Mouse (Mus musculus) liver, adult (tissue): ENCODE data around the gene Pcdh7.

Experiments used
- GATA4 ChIP-seq: IDR thresholded peaks from 2 replicates; pipeline ENCODE4 v1.6.1; 2014; ENCODE audit warnings: mild to moderate bottlenecking, low read length; ENCODE audit not compliant: insufficient replicate concordance

The Pcdh7 gene

GRCm38 (mm10) chr5:57899018-57899614, 181.3 kb downstream of the Pcdh7 start:
- TF ChIP-seq GATA4: no peak

GRCm38 (mm10) chr5:57907218-57907617, 189.5 kb downstream of the Pcdh7 start:
- TF ChIP-seq GATA4: no peak

- TF ChIP-seq GATA4: no peak
These were observed 203.4 kb downstream of the Pcdh7 start for GRCm38 (mm10) chr5:57921140-57921539.

- TF ChIP-seq GATA4: no peak
These were observed 213.6 kb downstream of the Pcdh7 start for GRCm38 (mm10) chr5:57931331-57931730.

GRCm38 (mm10) chr5:57931738-57932137, 214.0 kb downstream of the Pcdh7 start:
- TF ChIP-seq GATA4: no peak

DNA sequence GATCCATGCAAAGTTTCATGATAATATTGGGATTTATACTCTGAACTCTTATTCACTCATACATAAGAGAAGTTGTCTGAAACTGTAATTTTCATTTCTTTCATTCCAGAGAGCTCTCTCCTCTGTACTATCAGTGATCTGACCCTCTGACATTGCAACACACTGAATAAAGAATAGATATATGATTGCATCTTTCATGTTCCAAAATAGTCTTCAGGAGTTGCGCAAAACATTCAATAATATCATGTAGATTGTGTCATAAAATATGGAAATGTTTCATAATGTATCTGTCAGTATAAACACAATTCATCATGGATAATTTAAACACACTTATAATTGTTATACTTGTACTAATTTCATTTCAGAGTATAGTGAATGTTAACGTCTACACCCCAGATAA, 216.9 kb downstream of the Pcdh7 start:
- no peak for TF ChIP-seq GATA4

GRCm38 (mm10) chr5:57940457-57940856, 222.7 kb downstream of the Pcdh7 start:
- no peak for TF ChIP-seq GATA4

DNA sequence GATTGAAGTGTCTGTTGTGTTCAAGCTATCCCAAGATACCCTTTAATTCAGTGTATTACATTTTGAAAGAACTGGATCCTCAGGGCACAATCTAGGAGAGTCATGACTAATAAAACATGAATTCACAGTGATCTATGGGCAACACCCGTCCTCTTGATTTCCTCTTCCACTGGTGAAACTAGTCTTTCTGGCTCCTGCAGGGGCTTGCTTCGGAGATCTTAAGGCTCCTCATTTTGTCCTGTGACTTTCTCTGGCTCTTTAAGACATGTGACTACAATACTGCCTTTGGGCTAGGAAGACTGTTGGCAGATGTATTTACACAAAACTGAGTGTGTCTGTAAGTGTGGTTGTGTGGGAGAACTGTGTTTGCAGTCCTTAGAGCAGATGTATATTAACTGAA, 225.4 kb downstream of the Pcdh7 start:
- TF ChIP-seq GATA4: no peak

DNA sequence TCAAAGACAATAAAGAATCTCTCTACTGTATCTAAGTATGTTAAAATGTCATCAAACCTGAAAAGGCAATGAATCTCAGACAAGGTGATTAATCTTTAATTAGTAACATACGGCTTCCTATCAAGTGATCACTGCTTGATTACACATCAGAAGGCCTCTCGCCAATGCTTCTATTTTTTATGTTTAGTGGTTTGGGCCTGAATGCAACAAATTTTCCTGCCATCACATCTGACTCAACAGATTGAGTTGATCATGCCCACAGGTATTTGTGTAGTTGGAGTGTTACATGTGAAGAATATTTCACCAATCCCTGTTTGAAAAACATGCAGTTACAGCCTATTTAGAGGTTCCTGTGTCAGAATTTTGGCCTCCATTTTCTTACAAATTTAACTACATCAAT, 225.8 kb downstream of the Pcdh7 start:
- no peak for TF ChIP-seq GATA4

GRCm38 (mm10) chr5:57945419-57945818, 227.7 kb downstream of the Pcdh7 start:
- no peak for TF ChIP-seq GATA4

DNA sequence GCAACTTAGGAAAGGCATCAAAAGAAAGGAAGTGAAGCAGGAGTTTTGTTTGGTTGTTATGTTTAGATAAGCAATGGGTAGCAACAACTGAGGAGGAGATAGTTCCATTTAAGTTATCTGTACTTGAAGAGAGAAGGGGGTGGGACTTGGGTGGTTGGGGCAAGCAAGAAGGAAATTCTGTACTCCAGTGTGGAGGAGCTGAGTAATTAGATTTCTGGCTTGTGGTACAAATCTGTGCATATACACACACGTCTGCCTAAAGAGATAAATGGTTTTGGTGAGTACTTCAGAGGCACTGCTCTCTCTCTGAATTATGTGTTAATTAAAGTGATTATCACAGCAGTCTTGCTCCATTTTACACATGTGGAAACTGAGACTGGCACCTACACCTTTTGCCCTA, 241.6 kb downstream of the Pcdh7 start:
- TF ChIP-seq GATA4: no peak

DNA sequence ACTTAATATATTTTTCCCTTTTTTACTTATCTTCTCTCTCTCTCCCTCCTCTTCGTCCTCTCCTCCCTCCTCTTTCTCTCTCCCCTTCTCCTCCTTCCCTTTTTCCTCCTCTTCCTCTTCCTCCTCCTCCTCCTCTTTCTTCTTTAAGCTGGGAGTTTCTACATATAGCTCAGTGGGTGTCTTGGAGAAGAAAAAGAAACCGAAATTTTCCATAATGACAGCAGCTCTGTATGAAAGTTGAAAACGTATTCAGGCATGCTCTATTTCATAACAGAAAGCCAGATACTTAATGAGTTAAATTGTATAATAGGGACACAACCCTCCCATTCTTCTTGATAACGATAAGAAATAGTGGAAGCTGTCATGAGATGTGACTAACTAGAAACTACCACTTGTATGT, 246.0 kb downstream of the Pcdh7 start:
- no peak for TF ChIP-seq GATA4

DNA sequence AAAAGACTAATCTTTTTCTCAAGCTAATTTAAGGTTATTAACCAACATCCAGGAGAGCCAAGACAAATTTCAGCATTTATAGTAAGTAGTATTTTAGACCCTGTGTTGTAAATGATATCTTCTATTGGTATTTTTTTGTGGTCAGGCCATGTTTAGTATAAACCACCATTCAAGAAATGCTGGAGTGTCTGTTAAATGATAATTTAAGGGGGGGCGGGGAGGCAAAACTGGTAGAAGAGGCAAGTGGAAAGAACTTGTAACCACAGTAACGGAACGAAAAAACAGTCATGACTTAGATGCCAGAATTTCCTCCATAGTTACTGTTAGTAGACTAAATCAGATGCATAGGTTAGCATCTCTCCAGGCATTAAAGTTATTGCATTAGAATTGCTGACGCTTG, 246.4 kb downstream of the Pcdh7 start:
- TF ChIP-seq GATA4: no peak

DNA sequence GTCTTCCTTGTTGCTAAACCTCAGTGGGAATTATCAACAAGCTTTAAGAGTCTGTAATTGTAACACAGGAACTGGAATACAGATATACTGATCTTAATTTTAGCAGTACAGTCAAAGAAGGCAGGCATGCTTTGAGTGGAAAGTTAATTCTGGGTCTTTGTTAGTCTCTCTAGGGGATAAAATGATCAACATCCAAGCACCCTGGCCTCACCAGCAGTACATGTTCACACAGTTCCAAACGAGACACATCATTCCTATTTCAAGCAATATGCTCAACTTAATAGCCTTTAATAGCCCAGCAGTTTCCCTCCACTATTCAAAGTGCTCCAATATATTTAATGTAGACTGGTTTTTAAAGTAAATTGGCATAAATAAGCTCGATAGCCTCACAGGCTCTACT, 275.8 kb downstream of the Pcdh7 start:
- no peak for TF ChIP-seq GATA4

DNA sequence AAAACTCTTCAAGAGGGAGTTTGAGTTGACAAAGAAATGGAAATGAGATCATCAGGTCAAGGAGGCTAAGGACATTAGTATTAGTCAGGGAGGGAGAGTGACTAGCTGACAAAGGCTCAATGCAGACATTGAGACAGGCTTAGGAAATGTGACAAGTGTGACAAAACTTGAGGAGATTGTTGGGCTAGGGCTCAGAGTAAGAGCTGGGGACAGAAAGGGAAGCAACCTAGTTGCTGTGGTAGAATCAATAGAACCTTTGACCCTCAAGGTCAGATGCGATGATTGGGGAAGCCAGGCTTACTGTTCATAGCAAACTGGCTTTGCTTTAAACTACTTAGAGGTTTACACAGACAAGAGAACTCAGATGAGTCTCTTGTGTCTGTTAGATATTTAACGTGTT, 303.6 kb downstream of the Pcdh7 start:
- no peak for TF ChIP-seq GATA4

DNA sequence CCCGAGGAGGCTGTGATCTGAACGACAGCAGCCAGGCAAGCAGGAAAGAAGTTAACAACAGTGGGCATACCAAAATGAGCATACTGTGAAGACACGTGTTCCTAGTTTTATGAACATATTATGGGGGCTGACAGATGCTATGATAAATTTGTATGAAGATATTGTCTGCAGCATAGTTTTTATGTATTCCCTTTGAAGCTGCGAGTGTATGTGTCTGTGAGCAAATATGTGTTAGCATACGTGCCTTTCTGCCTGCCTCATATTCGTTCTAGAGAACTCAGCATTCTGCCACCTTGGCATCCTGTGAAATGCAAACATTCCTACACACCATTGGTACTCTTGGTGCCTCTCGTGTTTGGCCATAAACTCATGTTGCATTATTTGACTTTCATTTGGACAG, 307.4 kb downstream of the Pcdh7 start:
- no peak for TF ChIP-seq GATA4

DNA sequence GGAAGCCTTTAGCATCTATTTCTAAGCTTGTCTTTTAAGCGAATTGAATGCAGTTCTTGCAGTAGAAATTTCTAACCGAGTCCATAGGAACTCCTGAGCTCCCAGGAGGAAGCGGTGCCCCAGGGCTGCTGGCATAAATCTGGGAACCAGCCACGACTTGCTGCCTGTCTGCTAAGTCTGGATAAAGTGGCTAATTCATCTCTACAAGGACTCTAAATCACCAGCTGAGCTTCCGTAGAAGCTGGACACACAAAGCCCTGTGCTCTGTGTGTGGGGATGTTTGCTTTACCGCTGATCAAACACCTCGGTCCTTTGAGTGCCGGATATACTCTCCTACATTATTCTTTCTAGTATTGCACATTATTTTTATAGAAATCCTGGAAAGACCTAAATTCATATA, 308.0 kb downstream of the Pcdh7 start:
- no peak for TF ChIP-seq GATA4

DNA sequence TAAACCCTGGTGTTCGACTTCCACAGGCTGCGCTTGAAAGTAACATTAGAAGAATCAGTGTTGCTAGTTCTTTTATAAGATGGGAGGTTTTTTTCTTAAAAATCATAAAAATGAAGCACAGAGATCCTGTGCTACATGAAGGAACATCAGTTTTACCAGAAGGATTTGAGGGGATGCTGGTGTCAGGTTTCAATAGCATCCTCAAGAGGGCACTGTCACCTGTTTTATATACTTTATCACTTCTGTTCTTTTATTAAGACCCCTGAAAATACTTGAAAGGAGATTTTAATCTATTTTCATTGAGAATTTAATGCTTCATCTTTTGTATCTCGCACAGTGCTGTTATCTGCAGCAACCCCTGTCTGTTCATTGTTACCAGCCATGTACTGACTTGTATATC, 322.1 kb downstream of the Pcdh7 start:
- no peak for TF ChIP-seq GATA4

DNA sequence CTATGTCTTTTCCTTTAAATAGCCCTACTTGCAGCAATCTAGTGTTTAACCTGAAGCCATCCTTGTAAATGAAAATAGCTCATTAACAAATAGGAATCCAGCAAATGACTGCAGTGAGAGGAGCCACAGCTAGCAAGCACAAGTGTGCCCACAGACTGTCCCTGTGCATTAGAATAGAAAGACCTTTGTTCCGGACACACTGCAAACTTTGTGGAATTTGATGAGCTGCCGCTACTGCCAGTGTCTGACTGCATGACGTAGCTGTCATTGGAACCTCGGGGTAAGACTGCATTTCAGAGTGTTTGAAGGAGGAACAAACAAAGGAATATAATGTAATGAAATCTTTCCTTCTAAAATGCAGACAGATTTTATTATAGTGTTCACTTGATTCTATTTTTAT, 326.4 kb downstream of the Pcdh7 start:
- no peak for TF ChIP-seq GATA4

DNA sequence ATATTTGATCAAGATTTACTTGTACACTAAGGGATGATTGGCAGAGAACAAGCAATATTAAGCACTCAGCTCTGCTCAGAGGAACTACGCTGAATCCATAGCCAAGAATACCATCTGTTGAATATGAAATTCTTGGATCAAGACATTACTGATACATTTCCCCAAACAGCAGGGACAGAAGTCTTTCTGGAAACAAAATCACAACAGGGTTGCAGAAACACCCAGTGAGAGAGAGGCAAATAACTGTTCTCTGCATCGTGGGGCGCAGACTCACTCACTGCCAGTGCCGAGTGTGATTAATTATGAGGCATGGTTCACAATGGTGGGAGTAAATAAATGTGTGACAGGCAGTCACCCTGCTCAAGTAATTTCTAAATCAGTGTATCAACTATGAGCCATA, 363.3 kb downstream of the Pcdh7 start:
- no peak for TF ChIP-seq GATA4
